ENCODE assay signal across 11 mouse cellular contexts in genomic region chr7:46397732-46398333, GRCm38 (mm10). TPM values are rescaled to one million over a fixed set of nuclear protein-coding genes. Genes with fewer than 3 reads are reported as not detected.
A peak's percentile ranks its signal among the peaks of the same experiment; 100 is the strongest.
DNase-seq lines count a peak whose midpoint lies in the region; ATAC-seq and TF ChIP-seq lines count a peak whose summit lies in the region.
"Had no signal": no experiment of that assay in that cellular context is flagged by ENCODE, and none has a peak within 500 bp of the region (broad histone marks: within the 10 kb centered on the region; RNA-seq: fewer than 3 reads in every experiment).

No protein-coding gene starts in this region.

- WGBS in heart, embryonic 13.5 days = 8% methylated on average over 70 of the region's 70 CpGs
- 8% methylated on average over 70 of the region's 70 CpGs for WGBS in embryonic facial prominence, embryonic 12.5 days
- 13% methylated on average over 70 of the region's 70 CpGs for WGBS in intestine, embryonic 16.5 days

- H3K9me3 ChIP-seq in heart, embryonic 13.5 days = no peaks in the 10 kb centered on the region
- no peaks in the 10 kb centered on the region for H3K9me3 ChIP-seq in ES-Bruce4 (replicated peaks; ENCODE audit: control insufficient read depth, insufficient read depth, low read length, poor library complexity, severe bottlenecking)
- no peaks in the 10 kb centered on the region for H3K9me3 ChIP-seq in embryonic facial prominence, embryonic 12.5 days
- H3K9me3 ChIP-seq in intestine, embryonic 16.5 days (ENCODE audit: control insufficient read depth, low read length) = no peaks in the 10 kb centered on the region

- no peaks in the 10 kb centered on the region for H3K36me3 ChIP-seq in heart, embryonic 13.5 days
- no peaks in the 10 kb centered on the region for H3K36me3 ChIP-seq in ES-Bruce4 (ENCODE audit: control insufficient read depth, insufficient read depth, low read length, poor library complexity, severe bottlenecking)
- no peaks in the 10 kb centered on the region for H3K36me3 ChIP-seq in embryonic facial prominence, embryonic 12.5 days
- no peaks in the 10 kb centered on the region for H3K36me3 ChIP-seq in intestine, embryonic 16.5 days (ENCODE audit: control insufficient read depth, insufficient read depth, low read length)

- ATAC-seq in heart, embryonic 13.5 days (ENCODE audit: extremely low read depth, insufficient number of reproducible peaks, low FRiP score, low TSS enrichment) = no peak
- no peak for ATAC-seq in embryonic facial prominence, embryonic 12.5 days (ENCODE audit: insufficient number of reproducible peaks, insufficient read depth, low FRiP score, low TSS enrichment)
- ATAC-seq in intestine, embryonic 16.5 days = no peak
- no peak for ATAC-seq in erythroblast, adult 5-6 weeks (replicated peaks; ENCODE audit: low FRiP score, poor library complexity, severe bottlenecking)
- ATAC-seq in frontal cortex, adult (ENCODE audit: low TSS enrichment) = no peak

- no peak for TF ChIP-seq POLR2A in ES-Bruce4 (IDR thresholded peaks at IDR 0.05; ENCODE audit: insufficient read depth, low read length)

- no peak for TF ChIP-seq EP300 in ES-Bruce4 (IDR thresholded peaks at IDR 0.05; ENCODE audit: insufficient read depth, low read depth, low read length)

- no peak overlapping the region for H3K9ac ChIP-seq in heart, embryonic 13.5 days
- H3K9ac ChIP-seq in ES-Bruce4 (ENCODE audit: low read depth, poor library complexity, severe bottlenecking) = no peak overlapping the region
- no peak overlapping the region for H3K9ac ChIP-seq in embryonic facial prominence, embryonic 12.5 days
- no peak overlapping the region for H3K9ac ChIP-seq in intestine, embryonic 16.5 days (ENCODE audit: low read depth, low read length)

- H3K27ac ChIP-seq in heart, embryonic 13.5 days (replicated peaks) = no peak overlapping the region
- H3K27ac ChIP-seq in ES-Bruce4 (ENCODE audit: insufficient read depth, low read length) = no peak overlapping the region
- H3K27ac ChIP-seq in embryonic facial prominence, embryonic 12.5 days = no peak overlapping the region
- H3K27ac ChIP-seq in intestine, embryonic 16.5 days (ENCODE audit: low read length) = no peak overlapping the region

- TF ChIP-seq CTCF in ES-Bruce4 (IDR thresholded peaks at IDR 0.05; ENCODE audit: low read depth, low read length) = no peak

- H3K27me3 ChIP-seq in heart, embryonic 13.5 days (replicated peaks) = peaks cover 83% of the 10 kb centered on the region
- peaks cover 3% of the 10 kb centered on the region; the same call in 1 of the 2 replicates for H3K27me3 ChIP-seq in ES-Bruce4 (ENCODE audit: control insufficient read depth, insufficient read depth, low read length, poor library complexity, severe bottlenecking)
- H3K27me3 ChIP-seq in embryonic facial prominence, embryonic 12.5 days = peaks cover 81% of the 10 kb centered on the region
- H3K27me3 ChIP-seq in intestine, embryonic 16.5 days (replicated peaks; ENCODE audit: control insufficient read depth, insufficient read depth, low read length) = peaks cover 55% of the 10 kb centered on the region

- H3K4me2 ChIP-seq in heart, embryonic 13.5 days = peak overlapping the region; percentile 94
- peak overlapping the region; percentile 98 for H3K4me2 ChIP-seq in embryonic facial prominence, embryonic 12.5 days (replicated peaks)
- no peak overlapping the region for H3K4me2 ChIP-seq in intestine, embryonic 16.5 days (ENCODE audit: low read depth, low read length)

- peak overlapping the region; percentile 56 for H3K4me3 ChIP-seq in heart, embryonic 13.5 days
- peak overlapping the region; percentile 20; the same call in 1 of the 2 replicates for H3K4me3 ChIP-seq in ES-Bruce4 (ENCODE audit: low read depth, low read length)
- H3K4me3 ChIP-seq in embryonic facial prominence, embryonic 12.5 days = peak overlapping the region; percentile 48; the same call in 1 of the 2 replicates
- H3K4me3 ChIP-seq in intestine, embryonic 16.5 days (ENCODE audit: low read length) = peak overlapping the region; percentile 12; the same call in 1 of the 2 replicates

- peaks cover 17% of the 10 kb centered on the region for H3K4me1 ChIP-seq in heart, embryonic 13.5 days
- no peaks in the 10 kb centered on the region for H3K4me1 ChIP-seq in ES-Bruce4 (ENCODE audit: control insufficient read depth, insufficient read depth, low read length)
- H3K4me1 ChIP-seq in embryonic facial prominence, embryonic 12.5 days = peaks cover 18% of the 10 kb centered on the region
- peaks cover 15% of the 10 kb centered on the region for H3K4me1 ChIP-seq in intestine, embryonic 16.5 days (ENCODE audit: control insufficient read depth, insufficient read depth, low read length)

- DNase-seq in heart, adult 18-20 months = no peak
- no peak for DNase-seq in ovary, postnatal 36 days (ENCODE audit: low spot score)
- DNase-seq: adrenal gland, postnatal 25 days; thymus, adult 18-20 months had no signal

RNA-seq across cellular contexts. Expression of gene Kcnc1, which starts 1.5 kb away (rescaled TPM):
- polyA plus RNA-seq in heart, embryonic 13.5 days (2015; fragmentation: Nextera tagmentation; extraction: Ambion mirVana) = 0.05 TPM in 1 of 2 replicates, not detected in the other
- total RNA-seq in heart, adult 18-20 months (2021) = under 1 TPM; 0.41 to 0.45 TPM
- 0.07 TPM in 1 of 2 replicates, not detected in the other for polyA plus RNA-seq in ES-Bruce4 (2011; ENCODE audit: insufficient read depth, insufficient read length, low read depth, missing spikeins)
- polyA plus RNA-seq in embryonic facial prominence, embryonic 12.5 days (2016; fragmentation: Nextera tagmentation; extraction: Ambion mirVana) = 0.50 and 0.81 TPM in 2 replicates
- 0.27 and 0.50 TPM in 2 replicates for polyA plus RNA-seq in intestine, embryonic 16.5 days (2015; fragmentation: Nextera tagmentation; extraction: Ambion mirVana)
- not detected in 2 replicates for total RNA-seq in erythroblast, adult 5-6 weeks (2015; ENCODE audit: low replicate concordance)
- total RNA-seq in erythroblast, adult 5-6 weeks (2017; ENCODE audit: low replicate concordance) = not detected in 2 replicates

RNA-seq across cellular contexts. Expression of gene Myod1, which starts 21.6 kb away (rescaled TPM):
- polyA plus RNA-seq in heart, embryonic 13.5 days (2015; fragmentation: Nextera tagmentation; extraction: Ambion mirVana) = 0.43 and 0.64 TPM in 2 replicates
- total RNA-seq in heart, adult 18-20 months (2021) = not detected
- polyA plus RNA-seq in ES-Bruce4 (2011; ENCODE audit: insufficient read depth, insufficient read length, low read depth, missing spikeins) = not detected in 2 replicates
- 27.4 and 28.8 TPM in 2 replicates for polyA plus RNA-seq in embryonic facial prominence, embryonic 12.5 days (2016; fragmentation: Nextera tagmentation; extraction: Ambion mirVana)
- polyA plus RNA-seq in intestine, embryonic 16.5 days (2015; fragmentation: Nextera tagmentation; extraction: Ambion mirVana) = 0.07 and 0.12 TPM in 2 replicates
- not detected in 2 replicates for total RNA-seq in erythroblast, adult 5-6 weeks (2015; ENCODE audit: low replicate concordance)
- total RNA-seq in erythroblast, adult 5-6 weeks (2017; ENCODE audit: low replicate concordance) = not detected in 2 replicates
- total RNA-seq: adrenal gland, postnatal 25 days; layer of hippocampus, postnatal 36 days had no signal

Comparison
In these comparisons a context has a peak if more than half of its experiments do, and no peak if none do; other contexts are left out.
1. RNA of gene Myod1, which starts 21.6 kb away (polyA plus RNA-seq): 27.4 to 28.8 TPM in embryonic facial prominence, embryonic 12.5 days; 0.43 to 0.64 TPM in heart, embryonic 13.5 days, 0.07 to 0.12 TPM in intestine, embryonic 16.5 days and not detected in ES-Bruce4; every median in the first group is over 10 times any median in the second.
2. Peak in every context shown above with its lines, with median percentiles within 50 percentile points of each other: H3K4me3 ChIP-seq.